Mouse (Mus musculus) megakaryocyte, adult 5-6 weeks (primary cell): ENCODE data around the gene Ak5. TPM values are rescaled to one million over a fixed set of nuclear protein-coding genes. Genes with fewer than 3 reads are reported as not detected.

Experiments
- ATAC-seq: 2 replicates; pipeline ENCODE4 v1.8.0; 2016; ENCODE audit warnings: mild to moderate bottlenecking, inconsistent platforms; ENCODE audit not compliant: poor library complexity, severe bottlenecking
- total RNA-seq, 2 experiments: library from RNA; stranded (forward) in 1 of 2; stranded (reverse) in 1 of 2; fragments of 153-499, 151-499 nt in 1 of 2; fragments of 221-1000, 200-1000 nt in 1 of 2; gene quantifications; 2 replicates each; pipeline versions ENCODE4 v1.2.3 to v1.2.4; 2015 to 2017

Ak5 gene
- total RNA-seq, 2 experiments from 2014 or later: not detected

DNA sequence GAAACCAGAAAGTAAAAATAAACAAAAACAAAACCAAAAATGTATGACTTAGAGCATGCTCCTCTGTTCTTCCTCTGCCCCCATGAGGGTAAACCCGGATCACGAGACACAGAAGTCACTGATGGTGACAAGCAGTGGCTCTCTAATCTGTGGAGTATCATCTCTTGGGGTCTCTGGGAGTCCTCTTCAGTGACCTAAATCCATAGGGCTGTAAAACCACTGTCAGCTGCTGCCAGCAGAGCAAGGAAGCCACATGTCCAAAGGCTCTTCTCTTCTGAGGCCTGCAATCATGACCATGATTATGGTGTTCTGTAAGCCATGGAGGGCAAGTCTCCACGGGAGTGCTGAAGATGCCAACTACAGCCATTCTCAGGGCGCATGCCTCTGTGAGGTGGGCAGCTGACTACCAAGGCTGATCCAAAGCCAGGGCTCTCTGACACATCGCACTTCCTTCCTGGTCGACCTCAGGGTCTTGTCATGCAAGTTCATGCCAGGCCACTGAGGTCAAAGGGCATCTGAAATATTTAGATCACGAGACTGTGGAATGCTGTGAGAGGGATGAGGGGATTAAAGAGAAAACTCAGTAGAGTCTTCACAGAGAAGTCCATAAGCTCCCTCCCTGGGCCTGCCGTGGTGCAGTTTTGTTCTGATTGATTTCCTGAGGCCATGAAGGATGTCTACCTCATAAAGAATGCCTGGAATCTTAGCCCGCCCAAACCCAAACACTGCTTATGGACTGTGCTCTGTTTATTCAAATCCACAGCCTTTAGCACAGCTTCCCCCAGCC is 99.5 kb downstream of the Ak5 start:
- no peak for ATAC-seq

DNA sequence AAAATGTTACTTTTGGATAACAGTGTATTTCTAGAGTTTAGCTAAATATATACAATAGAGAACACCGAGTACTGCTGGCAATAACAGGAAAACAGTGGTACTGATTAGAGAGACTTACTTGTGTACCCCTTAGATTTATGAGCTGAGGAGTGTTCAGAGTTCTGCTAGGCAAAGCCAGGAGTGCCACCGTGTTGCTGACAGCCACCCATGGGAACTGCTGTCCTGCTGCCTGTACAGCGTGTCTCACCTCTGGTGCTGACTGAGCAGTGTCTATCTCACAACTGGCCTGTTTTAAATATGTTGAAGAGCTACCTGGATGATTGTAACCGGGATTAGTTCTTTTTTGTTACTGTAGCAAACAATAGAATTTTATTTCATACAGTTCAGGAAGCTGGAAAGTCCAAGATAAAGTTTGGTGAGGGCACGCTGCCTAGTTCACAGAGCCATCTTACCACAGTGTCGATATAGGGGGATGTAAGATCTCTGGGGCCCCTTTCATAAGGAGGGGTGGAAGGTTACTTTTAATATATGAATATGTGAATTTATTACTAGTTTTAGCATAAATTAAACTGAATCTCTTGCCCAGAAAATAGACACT is 103.5 kb downstream of the Ak5 start:
- ATAC-seq: no peak

DNA sequence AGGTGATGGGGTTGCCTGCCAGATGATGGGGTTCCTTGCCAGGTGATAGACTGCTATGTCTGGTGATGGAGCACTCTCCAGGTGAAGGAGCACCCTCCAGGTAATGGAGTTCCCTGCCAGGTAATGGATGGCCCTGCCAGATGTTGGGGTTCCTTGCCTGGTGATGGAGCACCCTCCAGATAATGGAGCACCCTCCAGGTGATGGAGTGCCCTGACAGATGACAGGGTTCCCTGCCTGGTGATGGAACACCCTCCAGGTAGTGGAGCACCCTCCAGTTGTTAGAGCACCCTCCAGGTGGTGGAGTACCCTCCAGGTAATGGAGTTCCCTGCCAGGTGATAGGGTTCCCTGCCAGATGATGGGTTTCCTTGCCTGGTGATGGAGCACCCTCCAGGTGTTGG is 104.3 kb downstream of the Ak5 start:
- no peak for ATAC-seq

GRCm38 (mm10) chr3:152561708-152562107 is 106.5 kb downstream of the Ak5 start:
- ATAC-seq: no peak

GRCm38 (mm10) chr3:152559295-152559694 is 108.9 kb downstream of the Ak5 start:
- ATAC-seq: no peak

GRCm38 (mm10) chr3:152558106-152558505 is 110.1 kb downstream of the Ak5 start:
- no peak for ATAC-seq

- ATAC-seq: peak; percentile 47; the same call in 1 of the 2 replicates
Observed at GRCm38 (mm10) chr3:152557659-152558058, 110.5 kb downstream of the Ak5 start.

DNA sequence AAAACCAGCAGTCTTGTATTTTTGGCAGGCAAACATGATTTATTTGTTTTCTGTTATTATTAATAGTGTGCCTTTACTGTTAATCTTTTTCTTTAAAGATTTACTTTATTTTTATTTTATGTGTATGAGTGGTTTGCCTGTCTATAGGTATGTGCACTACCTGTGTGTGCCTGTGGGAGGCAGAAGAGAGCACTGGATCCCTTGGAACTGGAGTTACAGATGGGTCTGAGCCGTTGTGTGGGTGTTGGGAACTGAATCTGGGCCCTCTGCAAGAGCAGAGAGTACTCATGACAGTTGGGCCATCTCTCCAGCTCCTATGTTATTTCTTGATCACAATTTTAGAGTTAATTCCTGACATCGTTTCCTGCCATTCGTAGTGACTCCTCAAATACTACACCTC is 111.2 kb downstream of the Ak5 start:
- ATAC-seq: no peak

- no peak for ATAC-seq
Observed at GRCm38 (mm10) chr3:152556435-152556834, 111.7 kb downstream of the Ak5 start.

DNA sequence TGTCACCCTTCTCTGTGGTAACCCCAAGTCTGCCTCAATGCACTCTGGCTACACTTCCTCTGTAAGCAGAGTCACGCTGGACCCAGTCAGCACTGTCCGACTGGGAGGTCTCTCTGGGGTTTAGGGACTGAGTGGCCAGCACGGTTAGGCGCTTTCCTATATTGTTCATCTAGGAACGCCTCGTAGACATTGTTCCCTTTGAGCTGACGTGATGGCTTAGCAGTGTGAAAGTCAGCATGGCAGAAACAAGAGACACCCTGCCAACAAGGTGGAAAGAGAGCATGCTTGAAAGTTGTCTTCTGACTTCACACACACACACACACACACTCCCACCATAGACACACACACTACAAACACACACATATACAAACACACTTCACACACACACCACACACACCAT is 112.9 kb downstream of the Ak5 start:
- ATAC-seq: no peak

DNA sequence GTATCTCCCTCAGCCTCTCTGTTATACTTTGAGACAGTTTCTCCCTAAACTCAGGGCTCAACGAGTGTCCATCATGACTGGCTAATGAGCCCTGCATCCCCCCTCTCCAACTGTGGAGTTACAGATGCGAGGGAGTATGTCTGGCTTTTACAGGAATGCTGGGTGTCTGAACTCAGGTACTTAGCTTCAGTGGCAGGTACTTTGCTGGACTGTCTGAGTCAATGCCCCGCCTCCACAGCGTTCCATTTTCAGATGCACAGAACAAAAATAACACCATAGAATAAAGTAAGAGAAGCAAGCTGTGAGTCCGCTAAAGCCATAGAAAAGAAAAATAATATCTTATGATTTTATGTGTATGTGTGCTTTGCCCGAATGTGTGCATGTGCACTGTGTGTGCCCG is 113.8 kb downstream of the Ak5 start:
- no peak for ATAC-seq

GRCm38 (mm10) chr3:152552641-152553040 is 115.5 kb downstream of the Ak5 start:
- ATAC-seq: no peak

GRCm38 (mm10) chr3:152550528-152551115 is 117.5 kb downstream of the Ak5 start:
- no peak for ATAC-seq

DNA sequence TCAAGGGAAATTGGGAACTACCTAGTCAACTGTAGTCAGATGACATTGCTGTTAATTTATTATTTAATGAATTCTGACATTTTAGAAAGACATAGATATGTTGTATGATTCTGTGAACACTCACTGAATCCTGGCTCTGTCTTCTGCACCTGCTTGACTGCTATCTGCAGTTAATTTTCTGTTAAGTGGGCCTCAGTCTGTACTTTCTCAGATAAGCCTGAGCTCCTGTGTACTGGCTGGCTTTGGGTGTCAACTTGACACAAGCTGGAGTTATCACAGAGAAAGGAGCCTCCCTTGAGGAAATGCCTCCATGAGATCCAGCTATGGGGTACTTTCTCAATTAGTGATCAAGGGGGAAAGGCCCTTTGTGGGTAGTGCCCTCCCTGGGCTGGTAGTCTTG is 118.1 kb downstream of the Ak5 start:
- ATAC-seq: no peak

- ATAC-seq: no peak
Observed at GRCm38 (mm10) chr3:152544921-152545320, 123.2 kb downstream of the Ak5 start.

DNA sequence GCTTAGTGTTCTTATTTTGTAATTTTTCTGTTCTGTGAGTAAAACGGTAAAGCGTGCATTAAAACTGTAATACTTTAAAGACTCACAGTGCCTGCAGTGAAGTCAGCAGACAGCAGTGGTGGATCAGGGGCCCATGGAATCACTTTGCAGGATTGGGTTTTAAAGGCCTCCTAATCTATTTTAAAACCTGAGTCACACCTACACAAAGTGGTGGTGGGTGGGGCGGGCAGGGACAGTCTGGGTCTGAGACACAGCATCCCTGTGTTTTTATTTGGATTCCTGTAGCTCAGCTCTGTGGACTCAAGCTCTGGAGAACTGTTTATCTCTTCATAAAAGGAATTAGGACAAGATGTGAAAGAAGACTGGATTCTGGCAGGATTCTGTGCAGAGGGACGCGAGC is 125.9 kb downstream of the Ak5 start:
- no peak for ATAC-seq

- ATAC-seq: no peak
Observed at GRCm38 (mm10) chr3:152530344-152530743, 137.8 kb downstream of the Ak5 start.

- no peak for ATAC-seq
Observed at GRCm38 (mm10) chr3:152529058-152529972, 138.8 kb downstream of the Ak5 start.

- ATAC-seq: no peak
Observed at GRCm38 (mm10) chr3:152526721-152527120, 141.4 kb downstream of the Ak5 start.

- no peak for ATAC-seq
Observed at GRCm38 (mm10) chr3:152523315-152523638, 144.9 kb downstream of the Ak5 start.

DNA sequence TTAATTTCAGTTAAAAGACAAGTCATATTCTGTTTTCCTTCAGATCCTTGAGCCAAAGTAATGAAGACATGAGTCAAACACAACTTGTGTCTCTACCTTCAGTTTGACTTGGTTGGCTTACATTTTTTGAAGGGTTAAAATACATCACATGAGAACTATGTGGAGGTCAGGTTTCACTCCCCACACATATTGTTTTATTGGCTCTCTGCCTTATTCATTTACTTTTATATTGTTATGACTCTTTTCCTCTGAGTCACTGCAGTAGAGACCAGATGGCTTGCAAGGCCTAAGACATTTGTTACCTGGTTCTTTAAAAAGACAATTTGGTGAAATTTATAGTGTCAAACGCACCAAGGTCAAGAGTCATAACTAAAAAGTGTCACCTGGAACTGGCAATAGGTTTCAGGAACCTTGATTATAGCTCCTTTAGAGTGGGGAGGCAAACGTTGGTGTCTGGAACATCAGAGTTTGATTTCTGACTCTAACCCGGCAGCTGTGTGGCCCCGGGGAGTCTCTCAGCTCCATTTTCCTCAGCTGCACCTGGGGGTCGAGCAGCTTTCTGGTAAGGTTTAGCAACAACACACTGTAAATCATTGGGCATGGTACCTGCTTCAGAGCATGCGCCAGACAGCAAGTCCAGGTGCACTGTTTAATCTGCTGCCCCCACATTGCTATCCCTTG is 145.4 kb downstream of the Ak5 start:
- no peak for ATAC-seq
